Mouse (Mus musculus) megakaryocyte, embryonic 14.5 days (primary cell): ENCODE results near the gene Manea.
"Not testable (repeated sequence)": the region's sequence is repeated elsewhere in the genome, so short reads cannot be mapped to it uniquely, and the experiment has no call there.

Source experiments
- FLI1 ChIP-seq: IDR thresholded peaks from 2 replicates; pipeline ENCODE4 v1.6.1; 2012; ENCODE audit warnings: low read length, inconsistent platforms, mixed read lengths
- GATA1 ChIP-seq: IDR thresholded peaks from 3 replicates; pipeline ENCODE4 v1.6.1; 2012; ENCODE audit warnings: mixed read lengths, low read length, inconsistent platforms, borderline replicate concordance

GRCm38 (mm10) chr4:26304731-26305130 is 42.0 kb downstream of the Manea start:
- TF ChIP-seq GATA1, FLI1: not testable (repeated sequence)
